Mouse (Mus musculus) neural tube, embryonic 14.5 days (tissue): Measurements from ENCODE around the gene Clec2l. TPM values are rescaled to one million over a fixed set of nuclear protein-coding genes. Genes with fewer than 3 reads are reported as not detected.

Experiments
- ATAC-seq: fragments of 200-750 bp; cut with Nextera tagmentation; 2 replicates; pipeline ENCODE4 v1.8.0; 2017; ENCODE audit warnings: low read depth, mild to moderate bottlenecking, moderate TSS enrichment, moderate library complexity
- H3K27ac ChIP-seq: fragments of 300-500 bp; sonication (generic); 2 replicates; pipeline ENCODE4 v1.5.1; 2014; ENCODE audit warnings: low read depth, mild to moderate bottlenecking, control low read depth, low read length, moderate library complexity, mixed read lengths
- H3K27me3 ChIP-seq: fragments of 300-500 bp; sonication (generic); 2 replicates; pipeline ENCODE4 v1.6.1; 2014; ENCODE audit warnings: low read length; ENCODE audit not compliant: control insufficient read depth, insufficient read depth
- H3K36me3 ChIP-seq: fragments of 300-500 bp; sonication (generic); 2 replicates; pipeline ENCODE4 v1.6.1; 2014; ENCODE audit warnings: low read length, mixed read lengths; ENCODE audit not compliant: control insufficient read depth, insufficient read depth
- H3K4me1 ChIP-seq: fragments of 300-500 bp; sonication (generic); 2 replicates; pipeline ENCODE4 v1.6.1; 2014; ENCODE audit warnings: low read length; ENCODE audit not compliant: control insufficient read depth, insufficient read depth
- H3K4me2 ChIP-seq: fragments of 300-500 bp; sonication (generic); 2 replicates; pipeline ENCODE4 v1.6.1; 2014; ENCODE audit warnings: mild to moderate bottlenecking, low read depth, low read length, control low read depth
- H3K4me3 ChIP-seq: fragments of 300-500 bp; sonication (generic); 2 replicates; pipeline ENCODE4 v1.5.1; 2014; ENCODE audit warnings: low read depth, low read length, control low read depth, mixed read lengths
- H3K9ac ChIP-seq: fragments of 300-500 bp; sonication (generic); replicated peaks from 2 replicates; pipeline ENCODE4 v1.6.1; 2014; ENCODE audit warnings: low read depth, mild to moderate bottlenecking, control low read depth, low read length, mixed read lengths
- H3K9me3 ChIP-seq: fragments of 300-500 bp; sonication (generic); 2 replicates; pipeline ENCODE4 v1.6.1; 2016; ENCODE audit warnings: low read length; ENCODE audit not compliant: control insufficient read depth
- WGBS: fragments of 180-500 bp; shearing (Covaris S2); extraction: QIAGEN DNeasy Blood & Tissue Kit; methylation state at CpG from one replicate; pipeline ENCODE4 v1.1.7; 2014; 5-methylcytosine and 5-hydroxymethylcytosine counted together
- polyA plus RNA-seq: library from polyadenylated mRNA; unstranded; fragments of >200 nt; fragmentation: Nextera tagmentation; extraction: Ambion mirVana; gene quantifications from 2 replicates; pipeline ENCODE4 v1.2.1, GENCODE M21; 2014

Gene Clec2l
- polyA plus RNA-seq: 20.7 and 33.0 TPM in 2 replicates

DNA sequence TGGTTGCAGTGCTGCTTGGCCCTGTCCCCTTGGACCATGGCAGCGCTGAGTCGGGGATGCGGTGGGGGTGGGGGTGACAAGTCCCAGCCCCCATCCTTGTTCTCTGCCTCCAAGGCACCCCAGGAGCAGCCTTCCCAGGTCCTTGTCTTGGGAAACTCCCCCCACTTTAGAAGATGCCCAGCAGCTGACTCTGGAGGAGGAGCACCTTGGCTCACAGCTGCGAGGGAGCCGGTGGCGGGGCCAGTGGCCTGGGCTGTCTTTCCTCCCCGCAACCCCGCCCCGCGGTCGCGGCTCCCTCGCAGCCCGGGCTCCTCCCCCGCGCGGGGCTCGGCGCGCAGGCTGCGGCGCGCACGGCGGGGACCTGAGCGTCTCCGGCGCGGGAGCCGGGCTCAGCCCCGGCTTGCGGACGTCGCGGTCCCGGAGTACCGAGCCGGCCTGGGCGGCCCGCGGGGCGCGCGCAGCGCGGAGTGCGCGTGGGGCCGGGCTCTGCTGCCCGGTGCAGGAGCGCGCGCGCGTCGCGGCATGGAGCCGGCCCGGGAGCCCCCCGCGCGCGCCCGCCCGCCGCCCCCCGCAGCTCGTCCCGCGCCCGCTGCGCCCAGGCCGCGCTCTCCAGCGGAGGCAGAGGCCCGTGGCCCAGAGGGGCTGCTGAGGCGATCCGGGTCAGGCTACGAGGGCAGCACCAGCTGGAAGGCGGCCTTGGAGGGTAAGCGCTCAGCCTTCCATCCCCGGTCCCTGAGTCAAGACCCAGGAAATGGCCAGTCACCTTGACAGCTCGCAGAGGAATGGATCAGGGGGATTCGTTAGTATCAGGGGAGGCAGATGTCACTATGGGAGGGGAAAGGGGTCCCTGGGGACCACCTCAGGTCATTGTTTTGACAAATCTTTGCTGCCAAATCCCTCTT lies at the start of gene Clec2l:
TSS of gene Clec2l (plus strand) at position 356 of the 902 bp plus-strand sequence.
- H3K27ac ChIP-seq: peak within 1 kb of the TSS; percentile 64
- WGBS: 1% methylated on average over 26 of the region's 84 CpGs
- H3K4me1 ChIP-seq: 0 out of 2 replicates have a peak, but pooled peaks cover 5% of the 10 kb centered on the region
- peak; percentile 90 for ATAC-seq
- H3K9me3 ChIP-seq: no peaks in the 10 kb centered on the region
- peak within 1 kb of the TSS; percentile 78 for H3K9ac ChIP-seq
- peak within 1 kb of the TSS; percentile 60 for H3K4me3 ChIP-seq
- H3K27me3 ChIP-seq: no peaks in the 10 kb centered on the region
- H3K4me2 ChIP-seq: peak within 1 kb of the TSS; percentile 70
- H3K36me3 ChIP-seq: no peaks in the 10 kb centered on the region

DNA sequence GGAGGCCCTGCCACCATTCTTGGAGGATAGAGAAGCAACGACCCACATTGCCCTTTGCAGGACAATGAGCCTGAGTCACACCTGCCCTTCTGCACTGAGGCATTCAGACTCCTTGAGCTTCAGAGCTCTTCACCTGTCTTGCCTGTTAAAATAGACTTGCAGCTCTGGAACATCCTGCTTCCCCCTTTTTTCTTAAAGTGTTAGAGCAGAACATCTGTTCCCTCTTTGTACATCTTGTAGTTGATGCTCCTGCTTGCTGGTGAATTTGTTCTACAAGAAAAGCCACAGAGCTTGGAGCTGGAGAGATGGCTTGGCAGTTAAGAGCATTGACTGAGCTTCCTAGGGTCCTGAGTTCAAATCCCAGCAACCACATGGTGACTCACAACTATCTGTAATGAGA lies 40.5 kb upstream of the Clec2l start:
- Histone ChIP-seq H3K9ac (no peak overlapping the region), H3K4me2 (no peak overlapping the region), H3K36me3 (peaks cover 8% of the 10 kb centered on the region; the same call in 1 of the 2 replicates), H3K27me3 (no peaks in the 10 kb centered on the region), H3K9me3 (no peaks in the 10 kb centered on the region), H3K4me3 (no peak overlapping the region), H3K27ac (no peak overlapping the region), H3K4me1 (no peaks in the 10 kb centered on the region)
- no peak for ATAC-seq
- 88% methylated on average over 1 of the region's 1 CpGs for WGBS

DNA sequence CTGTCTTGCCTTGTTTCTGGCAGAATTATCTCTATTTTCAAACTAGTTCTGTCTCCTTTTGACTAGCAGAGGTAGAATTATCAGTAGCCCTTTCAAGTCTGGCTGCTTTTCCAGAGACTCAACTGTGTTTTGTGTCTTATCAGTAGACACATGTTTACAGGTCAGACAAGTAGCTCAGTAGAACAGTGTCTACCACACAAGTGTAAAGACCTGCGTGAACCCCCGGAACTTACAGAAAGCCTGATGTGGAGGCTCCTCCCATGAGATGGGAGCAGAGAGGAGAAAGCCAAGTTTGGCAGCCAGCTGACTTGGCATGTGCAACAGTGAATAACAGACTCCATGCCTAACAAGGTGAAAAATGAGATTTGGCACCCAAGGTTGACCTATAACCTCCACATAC lies 39.4 kb upstream of the Clec2l start:
- H3K9ac ChIP-seq: no peak overlapping the region
- ATAC-seq: no peak
- H3K4me1 ChIP-seq: no peaks in the 10 kb centered on the region
- WGBS: 93% methylated on average over 2 of the region's 2 CpGs
- peaks cover 2% of the 10 kb centered on the region; the same call in 1 of the 2 replicates for H3K36me3 ChIP-seq
- H3K27ac ChIP-seq: no peak overlapping the region
- H3K4me2 ChIP-seq: no peak overlapping the region
- no peak overlapping the region for H3K4me3 ChIP-seq
- no peaks in the 10 kb centered on the region for H3K9me3 ChIP-seq
- H3K27me3 ChIP-seq: no peaks in the 10 kb centered on the region

DNA sequence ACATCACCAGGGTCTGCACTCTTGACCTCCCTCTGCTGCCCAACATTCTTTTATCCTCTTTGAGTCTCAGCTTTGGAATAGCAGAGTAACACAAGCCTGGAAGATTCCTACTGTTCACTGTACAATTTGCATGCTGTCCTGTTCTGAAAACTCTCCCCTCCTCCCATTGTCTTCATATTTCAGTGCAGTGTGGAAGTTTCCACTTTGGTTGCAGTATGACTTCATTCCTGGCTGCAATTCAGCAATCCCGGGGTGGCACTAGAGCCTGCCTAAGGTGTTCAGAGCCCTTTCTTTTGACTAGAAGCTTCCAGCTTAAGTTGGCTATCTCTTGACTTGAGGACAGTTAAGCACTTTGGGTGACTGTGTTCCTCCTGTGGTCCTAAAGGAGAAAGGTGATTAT lies 38.4 kb upstream of the Clec2l start:
- no peaks in the 10 kb centered on the region for H3K27me3 ChIP-seq
- H3K4me2 ChIP-seq: no peak overlapping the region
- ATAC-seq: no peak
- H3K36me3 ChIP-seq: peaks cover 2% of the 10 kb centered on the region; the same call in 1 of the 2 replicates
- 74% methylated on average over 1 of the region's 1 CpGs for WGBS
- H3K4me3 ChIP-seq: no peak overlapping the region
- no peak overlapping the region for H3K9ac ChIP-seq
- H3K9me3 ChIP-seq: no peaks in the 10 kb centered on the region
- no peaks in the 10 kb centered on the region for H3K4me1 ChIP-seq
- H3K27ac ChIP-seq: no peak overlapping the region

DNA sequence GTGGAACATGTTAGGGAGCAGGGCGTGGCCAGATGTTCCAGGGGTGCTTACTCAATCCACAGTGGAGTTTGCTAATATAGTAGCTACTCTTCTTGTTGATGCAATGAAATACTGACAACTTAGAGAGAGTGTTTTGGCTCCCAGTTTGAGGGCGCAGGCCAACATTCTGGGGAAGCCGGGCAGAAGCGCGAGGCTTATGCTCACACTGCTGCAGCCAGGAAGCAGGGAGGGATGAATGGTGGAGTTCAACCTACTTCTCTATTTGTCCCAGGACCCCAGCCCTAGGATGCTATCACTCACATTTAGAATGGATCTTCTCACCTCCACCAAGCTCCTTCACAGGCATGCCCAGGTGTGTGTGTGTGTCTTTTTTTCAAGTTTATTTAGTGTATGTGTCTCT lies 36.8 kb upstream of the Clec2l start:
- no peak for ATAC-seq
- 96% methylated on average over 5 of the region's 5 CpGs for WGBS
- Histone ChIP-seq H3K27ac (no peak overlapping the region), H3K9me3 (no peaks in the 10 kb centered on the region), H3K4me1 (no peaks in the 10 kb centered on the region), H3K27me3 (no peaks in the 10 kb centered on the region), H3K36me3 (no peaks in the 10 kb centered on the region), H3K9ac (no peak overlapping the region), H3K4me3 (no peak overlapping the region), H3K4me2 (no peak overlapping the region)

DNA sequence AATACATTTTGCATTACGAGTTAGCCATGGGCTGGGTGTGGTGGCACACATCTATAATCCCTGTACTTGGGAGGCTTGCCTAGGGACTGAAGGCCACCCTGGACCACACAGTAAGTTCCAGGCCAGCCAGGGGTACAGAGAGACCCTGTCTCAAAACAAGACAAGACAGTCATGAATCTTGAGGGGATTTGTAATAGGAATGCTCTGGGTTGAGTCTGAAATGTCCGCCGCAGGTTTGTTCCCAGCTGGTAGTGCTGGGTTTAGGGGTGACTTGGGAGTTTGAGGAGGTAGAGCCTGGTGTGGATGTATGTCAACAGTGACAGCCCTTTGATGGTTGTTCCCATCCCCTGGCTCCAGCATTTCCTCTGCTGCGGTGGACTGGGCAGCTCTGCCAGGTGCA lies 35.8 kb upstream of the Clec2l start:
- H3K4me1 ChIP-seq: no peaks in the 10 kb centered on the region
- H3K27me3 ChIP-seq: no peaks in the 10 kb centered on the region
- H3K27ac ChIP-seq: no peak overlapping the region
- no peak for ATAC-seq
- WGBS: 99% methylated on average over 4 of the region's 4 CpGs
- no peaks in the 10 kb centered on the region for H3K36me3 ChIP-seq
- no peak overlapping the region for H3K9ac ChIP-seq
- no peak overlapping the region for H3K4me3 ChIP-seq
- H3K9me3 ChIP-seq: no peaks in the 10 kb centered on the region
- no peak overlapping the region for H3K4me2 ChIP-seq

DNA sequence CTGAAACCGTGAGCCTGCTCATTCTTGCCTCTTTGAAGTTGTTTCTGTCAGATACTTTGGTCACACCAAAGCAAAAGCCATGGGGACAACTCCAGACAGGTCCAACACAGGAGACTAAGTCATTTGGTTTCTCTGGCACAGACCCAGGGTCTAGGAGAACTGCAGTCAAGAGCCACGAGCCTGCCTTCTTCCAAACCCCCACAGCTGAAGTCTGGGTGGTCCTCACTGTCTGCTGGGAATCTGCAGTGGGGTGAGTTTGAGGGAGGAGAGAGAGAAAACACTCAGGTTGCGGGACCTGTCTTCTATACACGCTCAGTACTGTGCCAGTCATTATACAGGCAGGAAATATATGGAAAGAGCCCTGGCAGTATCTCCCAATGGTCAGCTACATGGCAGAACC lies 35.4 kb upstream of the Clec2l start:
- H3K9ac ChIP-seq: no peak overlapping the region
- no peak overlapping the region for H3K4me3 ChIP-seq
- H3K4me2 ChIP-seq: no peak overlapping the region
- 86% methylated on average over 4 of the region's 4 CpGs for whole genome bisulfite sequencing
- no peaks in the 10 kb centered on the region for H3K4me1 ChIP-seq
- ATAC-seq: no peak
- H3K36me3 ChIP-seq: no peaks in the 10 kb centered on the region
- no peaks in the 10 kb centered on the region for H3K9me3 ChIP-seq
- no peaks in the 10 kb centered on the region for H3K27me3 ChIP-seq
- H3K27ac ChIP-seq: no peak overlapping the region

DNA sequence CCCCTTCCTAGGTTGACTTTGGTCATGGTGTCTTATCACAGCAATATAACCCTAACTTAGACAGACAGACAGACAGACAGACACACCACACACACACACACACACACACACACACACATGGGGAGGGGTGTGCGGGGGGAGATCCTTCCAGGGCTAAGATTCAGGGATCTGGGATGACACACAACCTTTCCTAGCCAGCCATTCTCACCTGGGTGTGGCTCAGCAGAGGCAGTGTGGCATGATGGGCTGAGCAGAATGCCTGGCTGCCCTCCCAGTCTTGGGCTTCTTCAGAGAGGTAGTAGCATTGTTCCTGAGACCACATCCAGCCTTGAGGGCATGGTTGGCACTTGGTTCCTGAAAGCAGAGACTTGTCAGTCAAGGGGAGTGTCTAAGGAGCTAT lies 33.3 kb upstream of the Clec2l start:
- ATAC-seq: no peak
- H3K27ac ChIP-seq: no peak overlapping the region
- H3K36me3 ChIP-seq: no peaks in the 10 kb centered on the region
- H3K4me3 ChIP-seq: no peak overlapping the region
- no peak overlapping the region for H3K9ac ChIP-seq
- H3K4me1 ChIP-seq: no peaks in the 10 kb centered on the region
- no peak overlapping the region for H3K4me2 ChIP-seq
- no peaks in the 10 kb centered on the region for H3K9me3 ChIP-seq
- peaks cover 2% of the 10 kb centered on the region for H3K27me3 ChIP-seq
- 100% methylated on average over 1 of the region's 1 CpGs for WGBS

DNA sequence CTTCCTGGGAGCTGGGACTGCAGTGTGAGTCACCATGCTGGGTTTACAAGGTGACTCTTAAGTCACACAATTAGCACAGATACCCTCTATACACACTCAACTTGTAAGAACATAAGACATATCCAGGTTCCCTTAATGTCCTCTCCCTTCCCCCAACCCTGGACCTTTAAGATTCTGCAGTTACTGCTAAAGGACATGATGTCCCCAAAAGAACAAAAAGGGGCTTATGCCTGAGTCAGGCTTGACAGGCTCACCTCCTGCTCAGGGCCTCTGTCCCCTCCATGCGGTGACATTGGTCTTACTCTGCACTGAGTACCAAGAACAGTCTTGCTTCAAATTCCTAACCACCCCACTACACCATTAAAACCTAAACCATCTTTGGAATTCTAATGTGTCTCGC lies 30.0 kb upstream of the Clec2l start:
- H3K9me3 ChIP-seq: no peaks in the 10 kb centered on the region
- H3K27ac ChIP-seq: no peak overlapping the region
- peaks cover 32% of the 10 kb centered on the region for H3K27me3 ChIP-seq
- ATAC-seq: no peak
- H3K4me3 ChIP-seq: no peak overlapping the region
- no peak overlapping the region for H3K4me2 ChIP-seq
- no peaks in the 10 kb centered on the region for H3K36me3 ChIP-seq
- WGBS: 88% methylated on average over 2 of the region's 2 CpGs
- H3K4me1 ChIP-seq: peaks cover 17% of the 10 kb centered on the region; the same call in 1 of the 2 replicates
- H3K9ac ChIP-seq: no peak overlapping the region
